Mouse (Mus musculus): ENCODE measurements around the gene Slc25a3.

- TF ChIP-seq ZKSCAN1 (IDR thresholded peaks at IDR 0.05; ENCODE audit: low read depth, low read length) (no peak), POLR2A (IDR thresholded peaks at IDR 0.05; ENCODE audit: control insufficient read depth in 1 of 2, insufficient read depth in 1 of 2, low read depth in 1 of 2, low read length in 2 of 2, poor library complexity in 1 of 2) (peak; percentile 32 to 75; a peak in 3 of 4 replicates), GATA1 (IDR thresholded peaks at IDR 0.05; ENCODE audit: low read depth, low read length) (no peak), TAL1 (IDR thresholded peaks at IDR 0.05; ENCODE audit: low read length) (no peak), E2F4 (IDR thresholded peaks at IDR 0.05; ENCODE audit: borderline replicate concordance, low read depth, low read length) (no peak), CTCF (IDR thresholded peaks at IDR 0.05 in 2 of 3, conservative IDR thresholded peaks at IDR 0.05 in 1 of 3; ENCODE audit: control insufficient read depth in 1 of 3, insufficient read depth in 1 of 3, low read depth in 2 of 3, low read length in 3 of 3, poor library complexity in 1 of 3, severe bottlenecking in 1 of 3) (no peak), JUND (IDR thresholded peaks at IDR 0.05; ENCODE audit: low read depth, low read length) (peak; percentile 70; the same call in 1 of the 2 replicates), ELF1 (IDR thresholded peaks at IDR 0.05; ENCODE audit: low read depth, low read length) (no peak), UBTF (IDR thresholded peaks at IDR 0.05; ENCODE audit: borderline replicate concordance, insufficient read depth, low read depth, low read length) (no peak), HCFC1 (IDR thresholded peaks at IDR 0.05; ENCODE audit: low read depth, low read length) (no peak), MXI1 (IDR thresholded peaks at IDR 0.05; ENCODE audit: low read depth, low read length) (no peak; the same call in 1 of the 2 replicates), POLR2AphosphoS2 (IDR thresholded peaks at IDR 0.05; ENCODE audit: low read length) (no peak; the same call in 1 of the 2 replicates), MEF2A (IDR thresholded peaks at IDR 0.05; ENCODE audit: extremely low read depth, insufficient replicate concordance, low read depth, low read length, poor library complexity, severe bottlenecking) (no peak)
These were observed 14.5 kb upstream of the Slc25a3 start for GRCm38 (mm10) chr10:91138317-91138716.

Measured in MEL (cell line).